Mouse (Mus musculus): Measurements from ENCODE around the gene 2810004N23Rik.

- TF ChIP-seq EP300 (IDR thresholded peaks at IDR 0.05; ENCODE audit: low read depth) (no peak), CTCF (IDR thresholded peaks at IDR 0.05; ENCODE audit: low read depth) (peak; percentile 90)
These were observed 35.5 kb downstream of the 2810004N23Rik start for GRCm38 (mm10) chr8:124827387-124827786.

Data from liver, embryonic 14.5 days (tissue).